Mouse (Mus musculus): ENCODE measurements around the gene Rpl13a. TPM values are rescaled to one million over a fixed set of nuclear protein-coding genes. Genes with fewer than 3 reads are reported as not detected.
"Not testable (repeated sequence)": the region's sequence is repeated elsewhere in the genome, so short reads cannot be mapped to it uniquely, and the experiment has no call there.

The Rpl13a gene
- total and polyA plus RNA-seq, 2 experiments from 2014 or later: 701 to 1,048 TPM

- peaks cover 23% of the 10 kb centered on the region for H3K36me3 ChIP-seq (ENCODE audit: insufficient read depth, low read length)
- H3K4me3 ChIP-seq (ENCODE audit: low read depth, low read length): peak overlapping the region; percentile 58
- WGBS: 79% methylated on average over 12 of the region's 12 CpGs
- no peaks in the 10 kb centered on the region for H3K9me3 ChIP-seq (ENCODE audit: low read length)
- DNase-seq (ENCODE audit: low spot score): peak; percentile 46
- H3K27me3 ChIP-seq (ENCODE audit: insufficient read depth, low read length): no peaks in the 10 kb centered on the region
- H3K4me1 ChIP-seq (ENCODE audit: insufficient read depth, low read length): no peaks in the 10 kb centered on the region
- H3K4me2 ChIP-seq (ENCODE audit: low read depth, low read length, poor library complexity, severe bottlenecking): peak overlapping the region; percentile 69
- ATAC-seq (ENCODE audit: low FRiP score): peak; percentile 55; the same call in 1 of the 2 replicates
- H3K9ac ChIP-seq (replicated peaks; ENCODE audit: low read length, poor library complexity, severe bottlenecking): no peak overlapping the region
- peak; percentile 73 for TF ChIP-seq CTCF (IDR thresholded peaks at IDR 0.05)
- peak overlapping the region; percentile 94; the same call in 1 of the 2 replicates for H3K27ac ChIP-seq (ENCODE audit: low read depth, low read length)
Observed at GRCm38 (mm10) chr7:45154993-45155514, 26.5 kb upstream of the Rpl13a start.

GRCm38 (mm10) chr7:45154096-45154992, 25.8 kb upstream of the Rpl13a start, which contains the start of the genes Pih1d1 and Aldh16a1:
Pih1d1 (plus strand) TSS chr7:45154303.
Aldh16a1 (minus strand) TSS chr7:45154584.
- Histone ChIP-seq H3K27ac (ENCODE audit: low read depth, low read length) (peak within 1 kb of the TSS; percentile 94), H3K4me3 (ENCODE audit: low read depth, low read length) (peak within 1 kb of the TSS; percentile 58), H3K9me3 (ENCODE audit: low read length) (no peaks in the 10 kb centered on the region), H3K4me2 (ENCODE audit: low read depth, low read length, poor library complexity, severe bottlenecking) (peak within 1 kb of the TSS; percentile 69), H3K9ac (replicated peaks; ENCODE audit: low read length, poor library complexity, severe bottlenecking) (peak within 1 kb of the TSS; percentile 77), H3K4me1 (ENCODE audit: insufficient read depth, low read length) (no peaks in the 10 kb centered on the region), H3K36me3 (ENCODE audit: insufficient read depth, low read length) (peaks cover 16% of the 10 kb centered on the region; the same call in 1 of the 2 replicates), H3K27me3 (ENCODE audit: insufficient read depth, low read length) (no peaks in the 10 kb centered on the region)
- 5% methylated on average over 67 of the region's 69 CpGs for WGBS
- peak; percentile 78 for TF ChIP-seq CTCF (IDR thresholded peaks at IDR 0.05)
- ATAC-seq (ENCODE audit: low FRiP score): peak; percentile 93
- peak; percentile 97 for DNase-seq (ENCODE audit: low spot score)

- DNase-seq (ENCODE audit: low spot score) (no peak), ATAC-seq (ENCODE audit: low FRiP score) (no peak)
- H3K9ac ChIP-seq (replicated peaks; ENCODE audit: low read length, poor library complexity, severe bottlenecking): peak overlapping the region; percentile 77
- WGBS: 2% methylated on average over 5 of the region's 5 CpGs
- H3K9me3 ChIP-seq (ENCODE audit: low read length): no peaks in the 10 kb centered on the region
- TF ChIP-seq CTCF (IDR thresholded peaks at IDR 0.05): no peak
- H3K4me1 ChIP-seq (ENCODE audit: insufficient read depth, low read length): no peaks in the 10 kb centered on the region
- peak overlapping the region; percentile 58 for H3K4me3 ChIP-seq (ENCODE audit: low read depth, low read length)
- peak overlapping the region; percentile 69 for H3K4me2 ChIP-seq (ENCODE audit: low read depth, low read length, poor library complexity, severe bottlenecking)
- H3K27me3 ChIP-seq (ENCODE audit: insufficient read depth, low read length): no peaks in the 10 kb centered on the region
- H3K27ac ChIP-seq (ENCODE audit: low read depth, low read length): peak overlapping the region; percentile 94
- H3K36me3 ChIP-seq (ENCODE audit: insufficient read depth, low read length): peaks cover 12% of the 10 kb centered on the region; the same call in 1 of the 2 replicates
Observed at GRCm38 (mm10) chr7:45153586-45153985, 25.0 kb upstream of the Rpl13a start.

- not testable (repeated sequence) for H3K27me3 ChIP-seq (ENCODE audit: insufficient read depth, low read length); H3K4me2 ChIP-seq (ENCODE audit: low read depth, low read length, poor library complexity, severe bottlenecking); H3K4me1 ChIP-seq (ENCODE audit: insufficient read depth, low read length); H3K27ac ChIP-seq (ENCODE audit: low read depth, low read length); H3K36me3 ChIP-seq (ENCODE audit: insufficient read depth, low read length); ATAC-seq (ENCODE audit: low FRiP score); H3K9me3 ChIP-seq (ENCODE audit: low read length); DNase-seq (ENCODE audit: low spot score); H3K4me3 ChIP-seq (ENCODE audit: low read depth, low read length); H3K9ac ChIP-seq (replicated peaks; ENCODE audit: low read length, poor library complexity, severe bottlenecking)
- WGBS: 84% methylated on average over 2 of the region's 2 CpGs
Observed at GRCm38 (mm10) chr7:45153052-45153451, 24.5 kb upstream of the Rpl13a start.

GRCm38 (mm10) chr7:45151303-45151702, 22.7 kb upstream of the Rpl13a start:
- Histone ChIP-seq H3K4me3 (ENCODE audit: low read depth, low read length) (no peak overlapping the region), H3K27ac (ENCODE audit: low read depth, low read length) (no peak overlapping the region), H3K36me3 (ENCODE audit: insufficient read depth, low read length) (0 out of 2 replicates have a peak, but pooled peaks cover 2% of the 10 kb centered on the region), H3K27me3 (ENCODE audit: insufficient read depth, low read length) (no peaks in the 10 kb centered on the region), H3K4me1 (ENCODE audit: insufficient read depth, low read length) (no peaks in the 10 kb centered on the region), H3K4me2 (ENCODE audit: low read depth, low read length, poor library complexity, severe bottlenecking) (no peak overlapping the region), H3K9me3 (ENCODE audit: low read length) (no peaks in the 10 kb centered on the region), H3K9ac (replicated peaks; ENCODE audit: low read length, poor library complexity, severe bottlenecking) (no peak overlapping the region)
- 68% methylated on average over 11 of the region's 11 CpGs for WGBS
- ATAC-seq (ENCODE audit: low FRiP score) (no peak), DNase-seq (ENCODE audit: low spot score) (no peak)
- TF ChIP-seq CTCF (IDR thresholded peaks at IDR 0.05): no peak

- H3K9ac ChIP-seq (replicated peaks; ENCODE audit: low read length, poor library complexity, severe bottlenecking): no peak overlapping the region
- WGBS: 62% methylated on average over 4 of the region's 4 CpGs
- no peak overlapping the region for H3K27ac ChIP-seq (ENCODE audit: low read depth, low read length)
- H3K4me1 ChIP-seq (ENCODE audit: insufficient read depth, low read length): no peaks in the 10 kb centered on the region
- H3K4me3 ChIP-seq (ENCODE audit: low read depth, low read length): no peak overlapping the region
- ATAC-seq (ENCODE audit: low FRiP score) (no peak), DNase-seq (ENCODE audit: low spot score) (no peak)
- peaks cover 5% of the 10 kb centered on the region; the same call in 1 of the 2 replicates for H3K36me3 ChIP-seq (ENCODE audit: insufficient read depth, low read length)
- no peak overlapping the region for H3K4me2 ChIP-seq (ENCODE audit: low read depth, low read length, poor library complexity, severe bottlenecking)
- no peak for TF ChIP-seq CTCF (IDR thresholded peaks at IDR 0.05)
- H3K9me3 ChIP-seq (ENCODE audit: low read length): no peaks in the 10 kb centered on the region
- H3K27me3 ChIP-seq (ENCODE audit: insufficient read depth, low read length): no peaks in the 10 kb centered on the region
Observed at GRCm38 (mm10) chr7:45150321-45150720, 21.8 kb upstream of the Rpl13a start.

Measured in midbrain, postnatal 0 days (tissue).